Mouse (Mus musculus) right cerebral cortex, postnatal 25 days (tissue): Measurements from ENCODE around the gene Tnfrsf13c.

ENCODE experiments used
- DNase-seq: peaks from one replicate; pipeline ENCODE4 v3.0.0; 2022

Gene Tnfrsf13c

GRCm38 (mm10) chr15:82207105-82207459 is 17.1 kb downstream of the Tnfrsf13c start:
- DNase-seq: no peak

GRCm38 (mm10) chr15:82206365-82207104 is 17.6 kb downstream of the Tnfrsf13c start:
- DNase-seq: peak; percentile 27

GRCm38 (mm10) chr15:82204680-82205371 is 19.3 kb downstream of the Tnfrsf13c start:
- no peak for DNase-seq

GRCm38 (mm10) chr15:82203611-82204351 is 20.4 kb downstream of the Tnfrsf13c start:
- DNase-seq: no peak

- no peak for DNase-seq
Measured at GRCm38 (mm10) chr15:82203090-82203489, 21.1 kb downstream of the Tnfrsf13c start.

DNA sequence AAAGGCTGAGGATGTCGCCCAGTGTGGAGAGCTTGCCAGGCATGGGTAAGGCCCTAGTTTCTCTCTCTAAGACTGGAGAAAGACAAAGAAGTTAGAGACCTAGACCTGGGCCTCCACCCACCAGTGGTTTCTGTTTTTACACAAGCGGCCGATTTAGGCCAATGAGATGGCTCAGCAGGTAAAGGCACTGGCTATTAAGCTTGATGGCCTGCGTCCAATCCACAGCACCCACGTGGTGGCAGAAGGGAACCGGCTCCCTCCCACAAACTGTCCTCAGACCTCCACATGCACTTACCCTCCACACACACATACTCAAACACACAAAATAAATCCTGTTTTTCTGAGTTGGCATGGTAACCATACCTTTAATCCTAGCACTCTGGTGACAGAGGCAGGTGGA is 22.1 kb downstream of the Tnfrsf13c start:
- no peak for DNase-seq

GRCm38 (mm10) chr15:82199546-82199945 is 24.6 kb downstream of the Tnfrsf13c start:
- no peak for DNase-seq

GRCm38 (mm10) chr15:82198342-82198741 is 25.8 kb downstream of the Tnfrsf13c start:
- no peak for DNase-seq

DNA sequence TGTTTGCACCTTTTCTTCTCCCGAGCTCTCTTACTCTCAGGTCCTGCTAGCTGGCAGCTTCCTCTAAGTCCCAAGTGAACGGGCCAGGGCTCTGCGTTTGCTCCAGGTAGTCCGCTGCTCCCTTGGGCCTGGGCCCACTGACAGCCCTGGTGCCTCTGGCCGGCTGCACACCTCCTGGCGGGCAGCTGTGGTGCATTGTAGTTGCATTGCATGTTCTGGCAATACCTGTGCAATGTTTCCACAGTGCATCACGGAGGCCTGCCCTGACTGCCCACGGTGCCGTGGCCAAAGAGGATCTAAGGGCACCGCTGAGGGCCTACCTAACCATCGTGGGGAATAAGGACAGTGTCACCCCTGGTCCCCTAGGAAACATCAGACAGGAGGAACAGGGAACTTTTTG is 26.2 kb downstream of the Tnfrsf13c start:
- DNase-seq: no peak

DNA sequence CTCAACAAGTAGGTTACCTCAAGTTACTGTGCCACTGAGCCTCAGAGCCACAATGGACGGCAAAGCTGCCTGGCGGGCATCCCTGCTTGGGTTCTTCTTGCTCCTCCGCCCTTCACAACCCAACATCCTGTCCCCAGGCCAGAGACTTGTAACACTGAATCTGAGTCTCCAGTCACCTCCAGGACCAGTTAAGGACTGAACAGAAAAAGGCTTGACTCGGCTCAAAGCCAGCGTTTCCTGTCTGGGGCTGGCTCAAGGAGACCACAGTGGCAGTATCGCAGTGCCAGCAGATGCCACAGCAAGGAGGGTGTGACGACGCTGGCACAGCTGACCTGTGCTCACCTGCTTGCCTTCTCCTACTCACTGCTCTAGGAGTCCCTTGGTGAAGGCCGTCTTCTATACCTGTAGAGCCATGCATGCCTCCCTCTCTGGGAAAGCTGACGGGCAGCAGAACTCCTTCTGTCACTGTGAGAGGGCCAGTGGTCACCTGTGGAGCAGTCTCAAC is 26.9 kb downstream of the Tnfrsf13c start:
- no peak for DNase-seq

- no peak for DNase-seq
Measured at GRCm38 (mm10) chr15:82196300-82196699, 27.9 kb downstream of the Tnfrsf13c start.

GRCm38 (mm10) chr15:82192617-82193016 is 31.6 kb downstream of the Tnfrsf13c start:
- DNase-seq: no peak

GRCm38 (mm10) chr15:82188481-82189240 is 35.5 kb downstream of the Tnfrsf13c start:
- no peak for DNase-seq

GRCm38 (mm10) chr15:82187924-82188323 is 36.2 kb downstream of the Tnfrsf13c start:
- no peak for DNase-seq

DNA sequence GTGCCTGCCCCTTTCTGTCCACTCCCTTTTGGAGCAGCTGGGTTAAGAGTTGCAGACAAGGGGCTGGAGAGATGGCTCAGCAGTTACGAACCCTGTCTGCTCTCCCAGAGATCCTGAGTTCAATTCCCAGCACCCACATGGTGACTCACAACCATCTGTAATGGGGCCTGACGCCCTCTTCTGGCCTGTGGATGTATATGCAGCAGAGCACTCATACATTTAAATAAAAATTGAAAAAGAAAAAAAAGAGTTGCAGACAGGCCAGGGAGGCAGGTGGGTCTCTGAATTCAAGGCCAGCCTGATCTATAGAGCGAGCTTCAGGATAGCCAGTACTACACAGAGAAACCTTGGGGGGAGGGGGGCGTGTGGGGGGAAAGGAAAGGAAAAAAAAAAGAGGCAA is 36.8 kb downstream of the Tnfrsf13c start:
- no peak for DNase-seq

- no peak for DNase-seq
Measured at GRCm38 (mm10) chr15:82186931-82187330, 37.2 kb downstream of the Tnfrsf13c start.

DNA sequence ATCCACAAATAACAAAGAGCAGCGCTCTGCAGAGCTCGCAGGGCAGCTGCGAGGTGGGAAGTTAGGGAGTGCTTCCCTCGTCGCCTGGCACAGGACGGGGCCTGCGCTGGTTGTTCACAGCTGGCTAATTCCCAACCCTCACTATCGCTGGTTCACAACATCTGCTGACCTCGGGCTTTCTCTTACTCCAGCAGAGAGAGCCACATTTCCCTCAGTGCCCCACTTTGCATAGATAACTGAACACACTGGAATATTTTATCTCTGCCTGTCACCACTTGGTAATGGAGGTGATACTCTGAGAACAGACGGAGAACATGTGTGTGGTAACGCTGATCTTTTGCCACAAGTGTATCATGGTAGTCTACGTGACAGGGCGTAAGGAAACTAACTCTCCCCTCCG is 38.0 kb downstream of the Tnfrsf13c start:
- no peak for DNase-seq

DNA sequence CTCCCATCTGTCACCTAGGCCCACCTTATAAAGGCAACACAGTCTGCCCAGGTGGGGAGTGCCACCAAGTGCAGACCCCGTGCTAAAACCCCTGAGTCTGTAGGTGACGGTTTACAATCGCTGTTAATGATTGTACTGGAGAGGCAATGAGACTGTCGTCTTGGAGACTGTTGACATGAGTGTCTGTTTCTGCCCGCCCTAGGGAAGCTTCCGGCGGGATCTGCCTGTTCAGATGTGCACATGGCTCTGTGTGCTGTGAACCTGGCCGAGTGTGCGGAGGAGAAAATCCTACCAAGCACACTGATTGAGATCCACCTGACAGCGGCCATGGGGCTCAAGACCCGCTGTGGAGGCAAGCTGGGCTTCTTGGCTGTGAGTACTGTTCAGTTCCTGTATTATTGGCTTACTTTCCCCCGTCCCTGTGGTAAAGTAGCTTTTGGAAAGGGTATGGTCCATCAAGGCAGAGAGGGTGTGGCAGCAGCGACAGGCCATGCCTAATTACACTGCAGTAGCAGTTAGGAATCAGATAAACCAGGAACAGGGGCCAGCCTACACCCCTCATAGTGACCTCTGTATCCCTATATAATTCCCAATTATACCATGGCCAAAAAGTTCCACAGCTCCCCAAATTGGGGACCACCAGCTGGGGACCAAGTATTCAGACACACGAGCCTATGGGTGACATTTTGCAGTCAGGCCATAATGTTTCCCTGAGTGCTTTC is 38.9 kb downstream of the Tnfrsf13c start:
- DNase-seq: no peak

DNA sequence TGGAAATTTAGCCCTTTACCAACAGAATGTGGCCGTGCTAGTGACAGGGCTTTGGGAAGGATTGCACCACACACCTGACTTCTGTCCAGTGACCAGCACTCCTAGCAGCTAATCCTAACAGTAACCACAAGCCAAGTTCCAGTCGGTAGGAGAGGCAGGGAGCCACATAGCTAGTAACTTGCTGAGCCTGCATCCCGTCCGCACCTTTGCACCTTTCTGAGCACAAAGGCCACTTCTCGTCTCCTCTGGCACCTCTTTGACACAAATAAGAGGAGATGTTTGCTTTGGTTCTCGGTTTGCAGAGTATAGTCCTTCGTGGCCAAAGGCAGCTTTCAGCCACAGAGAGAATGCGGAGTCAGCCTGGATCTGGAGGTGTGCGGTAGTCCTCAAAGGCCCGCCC is 39.5 kb downstream of the Tnfrsf13c start:
- DNase-seq: no peak

- DNase-seq: no peak
Measured at GRCm38 (mm10) chr15:82184183-82184582, 40.0 kb downstream of the Tnfrsf13c start.

GRCm38 (mm10) chr15:82183596-82183995 is 40.6 kb downstream of the Tnfrsf13c start:
- no peak for DNase-seq

DNA sequence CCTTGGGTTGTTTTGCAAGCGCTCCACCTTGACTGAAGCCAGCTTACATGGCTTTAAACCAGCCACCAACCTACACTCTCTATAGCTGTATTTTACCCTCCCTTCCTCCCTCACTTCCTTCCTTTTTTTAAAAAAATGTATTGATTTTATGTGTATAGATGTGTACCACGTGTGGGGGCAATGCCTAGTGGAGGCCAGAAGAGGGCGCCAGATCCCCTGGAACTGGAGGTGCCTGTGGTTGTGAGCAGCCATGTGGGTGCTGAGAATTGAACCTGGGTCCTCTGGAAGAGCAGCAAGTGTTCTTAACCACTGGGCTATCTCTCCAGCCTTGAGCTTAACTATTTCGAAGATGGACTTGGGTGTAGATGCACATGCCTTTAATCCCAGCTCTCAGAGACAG is 41.9 kb downstream of the Tnfrsf13c start:
- no peak for DNase-seq
